Mouse (Mus musculus) olfactory bulb, adult 2 months (tissue): ENCODE results near the gene Snrpb. TPM values are rescaled to one million over a fixed set of nuclear protein-coding genes. Genes with fewer than 3 reads are reported as not detected.

ENCODE experiments used
- H3K27ac ChIP-seq: fragments of 200-500 bp; 2 replicates; pipeline ENCODE4 v1.5.1; 2012; ENCODE audit warnings: low read depth, low read length; ENCODE audit not compliant: insufficient read depth
- H3K4me1 ChIP-seq: fragments of 200-500 bp; 2 replicates; pipeline ENCODE4 v1.6.1; 2012; ENCODE audit warnings: low read length; ENCODE audit not compliant: control insufficient read depth, insufficient read depth
- H3K4me3 ChIP-seq: fragments of 200-500 bp; 2 replicates; pipeline ENCODE4 v1.5.1; 2012; ENCODE audit warnings: mild to moderate bottlenecking, low read depth, low read length, moderate library complexity; ENCODE audit not compliant: insufficient read depth
- CTCF ChIP-seq: fragments of 200-500 bp; IDR thresholded peaks from 2 replicates; pipeline ENCODE4 v1.5.1; 2012; ENCODE audit warnings: low read depth, mild to moderate bottlenecking, low read length, moderate library complexity; ENCODE audit not compliant: insufficient read depth
- POLR2A ChIP-seq: fragments of 200-500 bp; IDR thresholded peaks from 2 replicates; pipeline ENCODE4 v1.6.1; 2012; ENCODE audit warnings: mild to moderate bottlenecking, low read depth, low read length, moderate library complexity; ENCODE audit not compliant: insufficient read depth
- WGBS: fragments of 180-500 bp; shearing (Covaris S2); methylation state at CpG from one replicate; pipeline ENCODE4 v1.1.7; 2018; 5-methylcytosine and 5-hydroxymethylcytosine counted together
- polyA plus RNA-seq: library from polyadenylated mRNA; stranded (reverse); fragments of >200 nt; gene quantifications from 2 replicates; pipeline ENCODE4 v1.2.4, GENCODE M21; 2012; ENCODE audit warnings: low replicate concordance; ENCODE audit not compliant: missing spikeins, insufficient read depth, insufficient read length

Snrpb gene
- polyA plus RNA-seq, 1 experiment: not detected

- TF ChIP-seq POLR2A (no peak), CTCF (no peak)
- H3K4me1 ChIP-seq: peaks cover 7% of the 10 kb centered on the region
- WGBS: under 1% methylated on average over 11 of the region's 11 CpGs
- peak overlapping the region; percentile 80 for H3K4me3 ChIP-seq
- H3K27ac ChIP-seq: peak overlapping the region; percentile 59; the same call in 1 of the 2 replicates
Observed at GRCm38 (mm10) chr2:130178381-130178705, 860 bp downstream of the Snrpb start.

- Histone ChIP-seq H3K4me1 (peaks cover 7% of the 10 kb centered on the region), H3K27ac (no peak overlapping the region), H3K4me3 (no peak overlapping the region)
- WGBS: 60% methylated on average over 8 of the region's 8 CpGs
- no peak for TF ChIP-seq CTCF
- TF ChIP-seq POLR2A: no peak
Observed at GRCm38 (mm10) chr2:130176820-130177219, 2.4 kb downstream of the Snrpb start.

- Histone ChIP-seq H3K27ac (no peak overlapping the region), H3K4me3 (no peak overlapping the region), H3K4me1 (peaks cover under 1% of the 10 kb centered on the region; the same call in 1 of the 2 replicates)
- TF ChIP-seq POLR2A: no peak
- no peak for TF ChIP-seq CTCF
- WGBS: 92% methylated on average over 2 of the region's 2 CpGs
Observed at GRCm38 (mm10) chr2:130171674-130172073, 7.5 kb downstream of the Snrpb start.

- Histone ChIP-seq H3K4me1 (peaks cover 3% of the 10 kb centered on the region; the same call in 1 of the 2 replicates), H3K4me3 (no peak overlapping the region), H3K27ac (no peak overlapping the region)
- TF ChIP-seq POLR2A: no peak
- TF ChIP-seq CTCF: no peak
- 30% methylated on average over 3 of the region's 3 CpGs for WGBS
Observed at GRCm38 (mm10) chr2:130167861-130168260, 11.3 kb downstream of the Snrpb start.

DNA sequence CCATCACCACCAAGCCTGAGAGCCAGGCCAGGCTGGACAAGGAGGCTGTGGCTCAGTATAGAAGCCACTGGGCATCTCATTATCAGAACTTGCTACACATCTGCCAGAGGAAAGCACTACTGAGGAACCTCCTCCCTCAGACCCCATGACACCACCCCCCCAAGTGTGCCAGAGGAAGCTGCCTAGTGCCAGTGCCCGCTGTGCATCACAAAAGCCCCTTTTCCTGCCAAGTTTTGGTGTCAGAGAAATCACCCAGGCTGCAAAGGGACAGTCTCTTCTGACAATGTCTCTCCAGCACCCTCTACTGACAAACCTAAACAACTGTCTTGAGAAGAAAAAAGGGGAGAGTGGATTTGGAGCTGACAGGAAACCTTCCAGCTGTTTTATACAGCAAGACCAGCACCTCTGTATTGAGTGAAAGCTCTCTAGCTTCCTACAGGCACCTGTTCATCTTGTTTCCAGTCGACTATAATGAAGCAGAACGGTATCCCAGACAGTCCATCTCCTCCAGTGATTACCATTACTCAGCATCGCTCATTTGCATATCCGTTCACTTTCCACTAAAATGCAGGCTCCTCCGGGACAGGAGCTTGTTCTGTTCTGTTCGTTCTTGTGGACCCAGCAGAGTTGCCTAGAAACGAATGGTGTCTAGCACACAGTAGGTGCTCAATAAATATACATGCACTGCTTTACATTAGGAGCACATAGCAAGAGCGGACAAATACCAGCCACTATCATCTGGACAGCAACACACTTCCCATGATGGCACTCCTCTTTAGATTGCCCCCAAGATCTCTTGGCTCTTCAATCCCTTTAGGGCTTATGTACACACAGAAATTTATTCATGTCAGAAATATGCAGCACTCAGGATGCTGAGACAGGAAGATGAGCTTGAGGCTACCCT lies 12.6 kb downstream of the Snrpb start:
- WGBS: 42% methylated on average over 9 of the region's 9 CpGs
- Histone ChIP-seq H3K4me3 (no peak overlapping the region), H3K27ac (no peak overlapping the region), H3K4me1 (peaks cover 3% of the 10 kb centered on the region; the same call in 1 of the 2 replicates)
- no peak for TF ChIP-seq POLR2A
- TF ChIP-seq CTCF: no peak

- H3K4me1 ChIP-seq: peaks cover 6% of the 10 kb centered on the region
- TF ChIP-seq CTCF (no peak), POLR2A (no peak)
- WGBS: 92% methylated on average over 5 of the region's 5 CpGs
- no peak overlapping the region for H3K4me3 ChIP-seq
- H3K27ac ChIP-seq: no peak overlapping the region
Observed at GRCm38 (mm10) chr2:130162701-130163100, 16.5 kb downstream of the Snrpb start.

GRCm38 (mm10) chr2:130158088-130158437 lies 21.1 kb downstream of the Snrpb start:
- no peak overlapping the region for H3K4me3 ChIP-seq
- H3K27ac ChIP-seq: no peak overlapping the region
- WGBS: 67% methylated on average over 4 of the region's 4 CpGs
- peaks cover 6% of the 10 kb centered on the region; the same call in 1 of the 2 replicates for H3K4me1 ChIP-seq
- TF ChIP-seq CTCF: no peak
- TF ChIP-seq POLR2A: no peak

DNA sequence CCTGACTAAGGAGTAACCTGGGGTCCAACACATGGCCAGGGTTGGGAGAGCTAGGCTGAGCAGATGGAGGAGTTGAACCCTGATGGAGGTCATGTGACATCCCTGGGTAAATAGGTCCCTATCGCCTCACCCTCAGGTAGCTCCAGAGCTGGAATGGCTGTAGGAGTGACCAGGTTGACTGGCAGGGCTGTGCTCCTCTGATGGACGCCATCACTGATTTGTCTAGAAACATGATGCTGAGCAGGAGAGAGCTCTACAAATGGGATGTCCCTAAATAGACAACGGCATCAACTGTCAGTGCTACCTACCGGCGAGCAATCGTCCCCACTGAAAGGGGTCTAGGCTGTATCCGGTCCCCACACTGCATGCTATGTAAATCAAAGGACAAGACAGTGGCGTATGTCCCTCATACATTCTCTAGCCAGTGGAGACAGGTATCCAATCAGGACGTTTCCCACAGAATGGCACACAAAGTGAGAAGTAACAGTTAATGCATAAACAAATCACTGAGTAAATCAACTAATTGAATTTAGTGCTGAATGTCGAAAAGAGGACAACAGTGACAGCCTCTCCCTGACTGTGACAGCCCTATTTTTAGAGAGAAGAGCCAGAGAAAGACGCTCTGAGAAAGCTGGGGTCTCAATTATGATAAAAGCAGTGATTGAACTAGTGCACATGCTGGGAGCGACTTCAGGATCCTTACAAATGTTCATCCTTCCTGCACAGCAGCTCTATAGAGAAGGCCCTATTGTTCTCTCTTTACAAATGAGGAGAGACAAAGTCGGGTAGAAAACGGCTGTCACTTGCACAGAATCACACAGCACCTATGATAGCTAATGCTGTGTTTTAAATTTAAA lies 21.7 kb downstream of the Snrpb start:
- TF ChIP-seq POLR2A (no peak), CTCF (no peak)

GRCm38 (mm10) chr2:130155851-130156250 lies 23.4 kb downstream of the Snrpb start:
- peaks cover 4% of the 10 kb centered on the region; the same call in 1 of the 2 replicates for H3K4me1 ChIP-seq
- TF ChIP-seq POLR2A (no peak), CTCF (no peak)
- no peak overlapping the region for H3K4me3 ChIP-seq
- H3K27ac ChIP-seq: no peak overlapping the region

More for the DNA sequence above, 21.7 kb downstream of the Snrpb start:
- 57% methylated on average over 14 of the region's 14 CpGs for WGBS
- H3K27ac ChIP-seq: no peak overlapping the region
- peaks cover 6% of the 10 kb centered on the region; the same call in 1 of the 2 replicates for H3K4me1 ChIP-seq
- H3K4me3 ChIP-seq: no peak overlapping the region
